ENCODE assay signal across 23 mouse cellular contexts in the genomic region with DNA sequence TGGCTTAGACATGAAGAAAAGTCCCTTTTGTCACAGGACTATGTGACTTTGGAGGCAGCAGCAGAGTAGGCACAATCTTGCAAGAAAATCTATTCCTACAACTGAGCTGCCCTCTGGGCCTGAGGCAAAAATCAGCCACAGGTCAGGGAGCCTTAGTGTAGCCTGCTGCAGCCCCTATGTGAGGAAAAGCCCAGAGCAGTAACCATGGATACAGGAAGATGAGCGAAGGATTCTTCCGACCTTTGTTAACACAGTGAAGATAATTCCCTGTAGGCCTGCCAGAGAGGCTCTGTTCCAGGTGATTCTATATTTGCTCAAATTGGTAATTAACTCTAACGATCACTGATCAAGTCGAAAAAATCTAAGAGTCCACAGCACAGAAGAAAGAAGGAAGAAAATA. TPM values are rescaled to one million over a fixed set of nuclear protein-coding genes. Genes with fewer than 3 reads are reported as not detected.
DNase-seq lines count a peak whose midpoint lies in the region; ATAC-seq and TF ChIP-seq lines count a peak whose summit lies in the region.
"Had no signal": no experiment of that assay in that cellular context is flagged by ENCODE, and none has a peak within 500 bp of the region (broad histone marks: within the 10 kb centered on the region; RNA-seq: fewer than 3 reads in every experiment).

No protein-coding gene starts in this region.

- no peak for DNase-seq in forebrain, embryonic 10.5 days (ENCODE audit: extremely low spot score, low spot score)
- DNase-seq in hindbrain, postnatal 0 days (ENCODE audit: low spot score): peak; percentile 17
- DNase-seq in R1 (ENCODE audit: low read depth, low spot score): peak; percentile 7
- no peak for DNase-seq in spleen, adult 12 weeks (ENCODE audit: low spot score)
- DNase-seq: adrenal gland, postnatal 14 days; cerebellum, adult 18-20 months; gastrocnemius, postnatal 14 days; heart, adult 2 months had no signal

- no peaks in the 10 kb centered on the region for H3K9me3 ChIP-seq in forebrain, embryonic 12.5 days
- no peaks in the 10 kb centered on the region for H3K9me3 ChIP-seq in forebrain, embryonic 10.5 days
- H3K9me3 ChIP-seq in hindbrain, postnatal 0 days (ENCODE audit: low read length): no peaks in the 10 kb centered on the region
- H3K9me3 ChIP-seq in hindbrain, embryonic 13.5 days: no peaks in the 10 kb centered on the region
- no peaks in the 10 kb centered on the region for H3K9me3 ChIP-seq in midbrain, embryonic 16.5 days (replicated peaks; ENCODE audit: control insufficient read depth, low read length, poor library complexity, severe bottlenecking)
- H3K9me3 ChIP-seq: forebrain, embryonic 15.5 days; heart, embryonic 12.5 days; hindbrain, embryonic 12.5 days had no signal

- no peak for TF ChIP-seq CTCF in hindbrain, postnatal 0 days (IDR thresholded peaks at IDR 0.05; ENCODE audit: low read depth)

- WGBS in forebrain, embryonic 12.5 days: 70% methylated on average over 4 of the region's 4 CpGs
- WGBS in forebrain, embryonic 10.5 days: 70% methylated on average over 4 of the region's 4 CpGs
- WGBS in hindbrain, postnatal 0 days: 41% methylated on average over 4 of the region's 4 CpGs
- 60% methylated on average over 4 of the region's 4 CpGs for WGBS in hindbrain, embryonic 13.5 days
- WGBS in midbrain, embryonic 16.5 days: 44% methylated on average over 4 of the region's 4 CpGs

- no peak overlapping the region for H3K9ac ChIP-seq in forebrain, embryonic 12.5 days
- no peak overlapping the region for H3K9ac ChIP-seq in hindbrain, postnatal 0 days (replicated peaks; ENCODE audit: low read length)
- H3K9ac ChIP-seq in hindbrain, embryonic 13.5 days: no peak overlapping the region
- H3K9ac ChIP-seq in midbrain, embryonic 16.5 days (ENCODE audit: low read depth, low read length): no peak overlapping the region
- H3K9ac ChIP-seq: forebrain, embryonic 15.5 days; heart, embryonic 12.5 days; hindbrain, embryonic 12.5 days had no signal

- peaks cover 3% of the 10 kb centered on the region; the same call in 1 of the 2 replicates for H3K4me1 ChIP-seq in forebrain, embryonic 12.5 days
- no peaks in the 10 kb centered on the region for H3K4me1 ChIP-seq in forebrain, embryonic 10.5 days
- no peaks in the 10 kb centered on the region for H3K4me1 ChIP-seq in hindbrain, postnatal 0 days (ENCODE audit: insufficient read depth, low read length)
- 0 out of 2 replicates have a peak, but pooled peaks cover 4% of the 10 kb centered on the region for H3K4me1 ChIP-seq in hindbrain, embryonic 13.5 days (replicated peaks)
- H3K4me1 ChIP-seq in midbrain, embryonic 16.5 days (ENCODE audit: control insufficient read depth, insufficient read depth, low read length): peaks cover 6% of the 10 kb centered on the region
- H3K4me1 ChIP-seq: forebrain, embryonic 15.5 days; heart, embryonic 12.5 days; hindbrain, embryonic 12.5 days had no signal

- H3K27ac ChIP-seq in forebrain, embryonic 12.5 days: no peak overlapping the region
- no peak overlapping the region for H3K27ac ChIP-seq in forebrain, embryonic 10.5 days
- no peak overlapping the region for H3K27ac ChIP-seq in hindbrain, postnatal 0 days
- H3K27ac ChIP-seq in hindbrain, embryonic 13.5 days: no peak overlapping the region
- H3K27ac ChIP-seq in midbrain, embryonic 16.5 days (ENCODE audit: low read length): no peak overlapping the region
- H3K27ac ChIP-seq: forebrain, embryonic 15.5 days; heart, adult 2 months; hindbrain, embryonic 12.5 days had no signal

- H3K4me2 ChIP-seq in forebrain, embryonic 12.5 days: no peak overlapping the region
- H3K4me2 ChIP-seq in hindbrain, postnatal 0 days (ENCODE audit: low read depth, low read length): no peak overlapping the region
- H3K4me2 ChIP-seq in hindbrain, embryonic 13.5 days: no peak overlapping the region
- H3K4me2 ChIP-seq in midbrain, embryonic 16.5 days (ENCODE audit: low read length): no peak overlapping the region
- H3K4me2 ChIP-seq: forebrain, embryonic 15.5 days; heart, embryonic 12.5 days; hindbrain, embryonic 12.5 days had no signal

- H3K4me3 ChIP-seq in forebrain, embryonic 12.5 days (replicated peaks): no peak overlapping the region
- no peak overlapping the region for H3K4me3 ChIP-seq in forebrain, embryonic 10.5 days
- H3K4me3 ChIP-seq in hindbrain, postnatal 0 days (ENCODE audit: low read length): no peak overlapping the region
- H3K4me3 ChIP-seq in hindbrain, embryonic 13.5 days: no peak overlapping the region
- no peak overlapping the region for H3K4me3 ChIP-seq in midbrain, embryonic 16.5 days (ENCODE audit: low read depth, low read length)
- H3K4me3 ChIP-seq: forebrain, embryonic 15.5 days; heart, adult 2 months; heart, embryonic 12.5 days; hindbrain, embryonic 12.5 days had no signal

- ATAC-seq in forebrain, embryonic 12.5 days (ENCODE audit: low FRiP score): 0 out of 2 replicates have a peak, but pooled peaks have one; percentile 60
- ATAC-seq in hindbrain, postnatal 0 days: no peak
- no peak for ATAC-seq in hindbrain, embryonic 13.5 days (ENCODE audit: low FRiP score)
- peak; percentile 86; the same call in 1 of the 2 replicates for ATAC-seq in midbrain, embryonic 16.5 days
- ATAC-seq: activated CD4-positive, CD25-positive, alpha-beta regulatory T cell, adult 4 months; forebrain, embryonic 15.5 days; intestine, embryonic 16.5 days had no signal

- H3K36me3 ChIP-seq in forebrain, embryonic 12.5 days (replicated peaks): no peaks in the 10 kb centered on the region
- H3K36me3 ChIP-seq in forebrain, embryonic 10.5 days (replicated peaks): no peaks in the 10 kb centered on the region
- no peaks in the 10 kb centered on the region for H3K36me3 ChIP-seq in hindbrain, postnatal 0 days (ENCODE audit: insufficient read depth, low read length)
- H3K36me3 ChIP-seq in hindbrain, embryonic 13.5 days: no peaks in the 10 kb centered on the region
- H3K36me3 ChIP-seq in midbrain, embryonic 16.5 days (ENCODE audit: control insufficient read depth, insufficient read depth, low read length): no peaks in the 10 kb centered on the region
- H3K36me3 ChIP-seq: forebrain, embryonic 15.5 days; heart, embryonic 12.5 days; hindbrain, embryonic 12.5 days had no signal

- no peaks in the 10 kb centered on the region for H3K27me3 ChIP-seq in forebrain, embryonic 12.5 days
- H3K27me3 ChIP-seq in forebrain, embryonic 10.5 days (ENCODE audit: poor library complexity, severe bottlenecking): no peaks in the 10 kb centered on the region
- no peaks in the 10 kb centered on the region for H3K27me3 ChIP-seq in hindbrain, postnatal 0 days (ENCODE audit: insufficient read depth, low read length)
- no peaks in the 10 kb centered on the region for H3K27me3 ChIP-seq in hindbrain, embryonic 13.5 days
- no peaks in the 10 kb centered on the region for H3K27me3 ChIP-seq in midbrain, embryonic 16.5 days (ENCODE audit: control insufficient read depth, insufficient read depth, low read depth, low read length)
- H3K27me3 ChIP-seq: forebrain, embryonic 15.5 days; heart, embryonic 12.5 days; hindbrain, embryonic 12.5 days had no signal

RNA-seq across cellular contexts. Expression of gene Zp3r, which starts 14.7 kb away (rescaled TPM):
- not detected in 2 replicates for polyA plus RNA-seq in forebrain, embryonic 12.5 days (2016; fragmentation: Nextera tagmentation; extraction: Ambion mirVana)
- polyA plus RNA-seq in forebrain, embryonic 10.5 days (2016; fragmentation: Nextera tagmentation; extraction: Ambion mirVana): not detected in 2 replicates
- total RNA-seq in hindbrain, postnatal 0 days (2014; rRNA removed): not detected in 2 replicates
- polyA plus RNA-seq in hindbrain, postnatal 0 days (2015; fragmentation: Nextera tagmentation; extraction: Ambion mirVana): not detected in 2 replicates
- not detected in 2 replicates for polyA plus RNA-seq in hindbrain, embryonic 13.5 days (2015; fragmentation: Nextera tagmentation; extraction: Ambion mirVana)
- polyA plus RNA-seq in midbrain, embryonic 16.5 days (2015; fragmentation: Nextera tagmentation; extraction: Ambion mirVana): not detected in 2 replicates
- total RNA-seq: adrenal gland, adult 18-20 months; adrenal gland, postnatal 14 days; gastrocnemius, adult 18-20 months; gastrocnemius, postnatal 14 days; heart, adult 2 months; heart, postnatal 25 days; MEL had no signal
- polyA plus RNA-seq: activated CD4-positive, CD25-positive, alpha-beta regulatory T cell, adult 4 months; C2C12; embryonic facial prominence, embryonic 11.5 days; forebrain, embryonic 15.5 days; heart, adult 2 months; heart, embryonic 12.5 days; hindbrain, embryonic 12.5 days had no signal

RNA-seq across cellular contexts. Expression of gene C4bp, which starts 17.3 kb away (rescaled TPM):
- polyA plus RNA-seq in forebrain, embryonic 12.5 days (2016; fragmentation: Nextera tagmentation; extraction: Ambion mirVana): not detected in 2 replicates
- polyA plus RNA-seq in forebrain, embryonic 10.5 days (2016; fragmentation: Nextera tagmentation; extraction: Ambion mirVana): not detected in 2 replicates
- not detected in 2 replicates for total RNA-seq in hindbrain, postnatal 0 days (2014; rRNA removed)
- 0.08 and 0.18 TPM in 2 replicates for polyA plus RNA-seq in hindbrain, postnatal 0 days (2015; fragmentation: Nextera tagmentation; extraction: Ambion mirVana)
- not detected in 2 replicates for polyA plus RNA-seq in hindbrain, embryonic 13.5 days (2015; fragmentation: Nextera tagmentation; extraction: Ambion mirVana)
- polyA plus RNA-seq in midbrain, embryonic 16.5 days (2015; fragmentation: Nextera tagmentation; extraction: Ambion mirVana): 0.05 TPM in 1 of 2 replicates, not detected in the other
- total RNA-seq: gastrocnemius, postnatal 14 days; heart, adult 2 months; heart, postnatal 25 days; MEL had no signal
- polyA plus RNA-seq: activated CD4-positive, CD25-positive, alpha-beta regulatory T cell, adult 4 months; C2C12; embryonic facial prominence, embryonic 11.5 days; forebrain, embryonic 15.5 days; heart, adult 2 months; heart, embryonic 12.5 days; heart, embryonic 16.5 days; hindbrain, embryonic 12.5 days had no signal

Comparison
In these comparisons a context has a peak if more than half of its experiments do, and no peak if none do; other contexts are left out.
1. ATAC-seq: peak in forebrain, embryonic 12.5 days (single experiment) and midbrain, embryonic 16.5 days (single experiment); none in hindbrain, postnatal 0 days (single experiment) and hindbrain, embryonic 13.5 days (single experiment).
2. DNase-seq: peak in hindbrain, postnatal 0 days (single experiment) and R1 (single experiment); none in forebrain, embryonic 10.5 days (single experiment) and spleen, adult 12 weeks (single experiment).